Mouse (Mus musculus) kidney, embryonic 16.5 days (tissue): ENCODE data around the gene Wdr5b. TPM values are rescaled to one million over a fixed set of nuclear protein-coding genes. Genes with fewer than 3 reads are reported as not detected.

ENCODE experiments used
- ATAC-seq: fragments of 200-750 bp; cut with Nextera tagmentation; 2 replicates; pipeline ENCODE4 v1.8.0; 2017; ENCODE audit warnings: moderate TSS enrichment; ENCODE audit not compliant: low FRiP score, low TSS enrichment
- H3K27ac ChIP-seq: fragments of 300-500 bp; sonication (generic); 2 replicates; pipeline ENCODE4 v1.5.1; 2014; ENCODE audit warnings: low read length
- H3K27me3 ChIP-seq: fragments of 300-500 bp; sonication (generic); 2 replicates; pipeline ENCODE4 v1.6.1; 2014; ENCODE audit warnings: low read length, control low read depth, mixed read lengths; ENCODE audit not compliant: insufficient read depth
- H3K36me3 ChIP-seq: fragments of 300-500 bp; sonication (generic); 2 replicates; pipeline ENCODE4 v1.6.1; 2014; ENCODE audit warnings: low read length, control low read depth, mixed read lengths; ENCODE audit not compliant: insufficient read depth
- H3K4me1 ChIP-seq: fragments of 300-500 bp; sonication (generic); 2 replicates; pipeline ENCODE4 v1.6.1; 2014; ENCODE audit warnings: low read length, control low read depth, mixed read lengths; ENCODE audit not compliant: insufficient read depth
- H3K4me2 ChIP-seq: fragments of 300-500 bp; sonication (generic); replicated peaks from 2 replicates; pipeline ENCODE4 v1.6.1; 2014; ENCODE audit warnings: low read depth, low read length
- H3K4me3 ChIP-seq: fragments of 300-500 bp; sonication (generic); 2 replicates; pipeline ENCODE4 v1.5.1; 2014; ENCODE audit warnings: mild to moderate bottlenecking, low read length
- H3K9ac ChIP-seq: fragments of 300-500 bp; sonication (generic); replicated peaks from 2 replicates; pipeline ENCODE4 v1.6.1; 2014; ENCODE audit warnings: low read length
- H3K9me3 ChIP-seq: fragments of 300-500 bp; sonication (generic); 2 replicates; pipeline ENCODE4 v1.6.1; 2016; ENCODE audit warnings: low read length, control low read depth
- WGBS: fragments of 180-500 bp; shearing (Covaris S2); extraction: QIAGEN DNeasy Blood & Tissue Kit; methylation state at CpG from one replicate; pipeline ENCODE4 v1.1.7; 2014; 5-methylcytosine and 5-hydroxymethylcytosine counted together
- polyA plus RNA-seq: library from polyadenylated mRNA; unstranded; fragments of >200 nt; fragmentation: Nextera tagmentation; extraction: Ambion mirVana; gene quantifications from 2 replicates; pipeline ENCODE4 v1.2.1, GENCODE M21; 2015

The Wdr5b gene
- polyA plus RNA-seq, 1 experiment from 2014 or later, result 9.3 TPM

DNA sequence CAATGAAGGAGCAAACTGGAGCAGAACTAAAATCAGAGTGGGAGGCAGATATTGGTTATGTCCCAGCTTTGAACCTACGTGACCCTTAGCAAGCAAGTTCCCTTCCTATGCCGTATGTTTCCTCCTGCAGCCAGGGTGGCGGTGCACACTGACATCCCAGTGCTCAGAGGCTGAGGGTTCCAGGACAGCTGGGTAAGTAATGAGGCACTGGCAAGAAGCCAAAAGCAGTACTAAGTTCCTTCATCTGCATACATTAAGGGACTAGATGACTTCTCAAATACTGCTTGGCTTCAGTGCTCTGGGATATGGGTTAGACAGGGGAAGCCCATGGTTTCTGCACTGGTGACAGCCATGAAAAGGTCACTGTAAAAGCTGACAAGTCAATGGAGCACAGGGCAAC lies 27.4 kb downstream of the Wdr5b start:
- H3K27ac ChIP-seq, result no peak overlapping the region
- H3K36me3 ChIP-seq, result peaks cover 3% of the 10 kb centered on the region; the same call in 1 of the 2 replicates
- no peak overlapping the region for H3K4me3 ChIP-seq
- H3K9me3 ChIP-seq, result no peaks in the 10 kb centered on the region
- no peak overlapping the region for H3K4me2 ChIP-seq
- WGBS, result 58% methylated on average over 3 of the region's 3 CpGs
- H3K9ac ChIP-seq, result no peak overlapping the region
- H3K4me1 ChIP-seq, result peaks cover 31% of the 10 kb centered on the region
- no peaks in the 10 kb centered on the region for H3K27me3 ChIP-seq
- ATAC-seq, result no peak

DNA sequence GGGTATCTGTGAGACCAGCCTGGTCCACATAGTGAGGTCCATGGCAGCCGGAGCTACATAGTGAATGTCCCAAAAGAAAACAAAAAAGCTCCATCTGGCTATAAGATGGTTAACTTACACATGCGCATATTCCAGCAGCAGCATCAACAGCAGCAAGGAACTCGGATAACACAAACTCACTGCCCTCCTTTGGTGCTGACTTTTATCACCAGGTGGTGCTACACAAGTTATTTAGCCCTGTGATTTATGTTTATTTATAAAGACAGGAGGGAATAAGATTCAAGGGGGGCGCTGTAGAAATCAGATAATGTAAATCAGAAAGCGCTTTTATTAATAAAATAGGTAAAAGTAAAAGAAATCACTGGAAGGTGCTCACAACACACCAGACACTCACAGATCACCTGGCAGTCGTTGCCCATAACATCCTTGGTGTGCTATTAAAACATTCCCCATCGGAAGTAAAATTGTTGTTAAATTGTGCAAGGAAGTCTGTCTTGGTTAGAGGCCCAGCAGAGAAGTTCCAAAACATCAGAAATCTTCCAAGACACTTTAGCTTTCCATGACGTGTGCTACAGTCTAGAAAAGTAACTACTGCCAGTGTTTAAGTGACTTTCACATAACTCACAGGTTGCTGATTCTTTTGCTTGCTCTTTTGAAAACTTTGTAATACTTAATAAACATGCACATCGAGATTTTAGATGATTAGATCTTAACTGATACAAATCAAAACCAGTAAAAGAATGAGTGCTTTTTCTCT lies 29.0 kb downstream of the Wdr5b start:
- Histone ChIP-seq H3K9me3 (no peaks in the 10 kb centered on the region), H3K4me3 (peak overlapping the region; percentile 83), H3K27ac (no peak overlapping the region), H3K4me2 (peak overlapping the region; percentile 53), H3K27me3 (no peaks in the 10 kb centered on the region), H3K4me1 (peaks cover 31% of the 10 kb centered on the region), H3K9ac (peak overlapping the region; percentile 57), H3K36me3 (peaks cover 3% of the 10 kb centered on the region; the same call in 1 of the 2 replicates)
- 22% methylated on average over 9 of the region's 9 CpGs for WGBS
- no peak for ATAC-seq

- ATAC-seq, result no peak
- Histone ChIP-seq H3K9ac (peak overlapping the region; percentile 93), H3K4me1 (peaks cover 27% of the 10 kb centered on the region), H3K27me3 (no peaks in the 10 kb centered on the region), H3K36me3 (peaks cover 3% of the 10 kb centered on the region; the same call in 1 of the 2 replicates), H3K9me3 (no peaks in the 10 kb centered on the region), H3K4me2 (peak overlapping the region; percentile 53), H3K27ac (peak overlapping the region; percentile 100), H3K4me3 (peak overlapping the region; percentile 83)
- WGBS, result 1% methylated on average over 16 of the region's 16 CpGs
Measured at GRCm38 (mm10) chr16:36071071-36071449, 30.1 kb downstream of the Wdr5b start.

DNA sequence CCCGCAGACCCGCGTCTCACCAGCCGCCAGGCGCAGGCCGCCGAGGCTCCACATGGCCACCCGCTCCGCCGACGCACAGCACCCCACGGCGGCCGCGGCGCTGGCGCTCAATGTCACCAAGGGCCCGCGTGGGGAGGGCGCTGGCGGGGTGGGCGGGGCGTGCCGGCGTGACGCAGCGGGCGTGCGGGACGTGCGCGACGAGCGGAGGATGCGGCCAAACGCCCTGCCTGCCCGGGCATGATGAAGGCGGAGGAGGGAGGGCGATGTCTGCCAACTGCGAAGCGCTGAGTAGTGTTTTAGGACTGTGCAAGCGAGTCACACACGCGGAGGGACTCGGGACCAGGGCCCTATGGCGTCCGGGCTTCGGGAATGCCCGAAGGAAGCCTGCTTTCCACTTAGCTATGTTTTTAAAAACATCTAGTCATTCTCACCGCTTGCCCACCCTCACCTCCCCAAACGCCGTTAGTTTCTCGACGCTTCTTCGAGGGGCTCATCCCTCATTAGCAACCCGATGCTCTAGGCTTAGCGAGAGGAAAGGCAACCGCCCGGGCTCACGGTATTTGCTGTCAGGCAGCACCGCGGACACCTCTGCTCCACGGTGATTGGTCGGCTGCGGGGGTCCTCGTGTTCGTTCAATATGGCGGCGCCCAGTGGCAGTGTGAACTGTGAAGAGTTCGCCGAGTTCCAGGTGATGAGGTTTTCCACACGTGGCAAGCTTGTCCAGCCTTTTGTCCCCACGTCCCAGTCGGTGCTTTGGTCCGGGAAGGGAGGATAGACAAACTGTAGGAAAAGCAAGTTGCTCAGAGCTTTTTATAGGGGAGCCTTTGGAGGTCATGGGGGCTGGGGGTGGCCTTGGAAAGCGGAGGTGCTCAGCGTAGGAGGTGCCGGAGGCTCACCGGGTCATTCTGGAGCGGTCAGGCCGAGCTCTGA lies 30.7 kb downstream of the Wdr5b start, which contains the start of the genes Fam162a and Ccdc58:
TSS of gene Fam162a (minus strand) at position 145 of the 930 bp plus-strand sequence.
TSS of gene Ccdc58 (plus strand) at position 236 of the 930 bp plus-strand sequence.
- H3K4me2 ChIP-seq, result peak within 1 kb of the TSS; percentile 53
- peak within 1 kb of the TSS; percentile 83 for H3K4me3 ChIP-seq
- peak; percentile 96 for ATAC-seq
- H3K4me1 ChIP-seq, result peaks cover 27% of the 10 kb centered on the region
- WGBS, result under 1% methylated on average over 79 of the region's 81 CpGs
- H3K9me3 ChIP-seq, result no peaks in the 10 kb centered on the region
- peaks cover 3% of the 10 kb centered on the region; the same call in 1 of the 2 replicates for H3K36me3 ChIP-seq
- H3K9ac ChIP-seq, result peak within 1 kb of the TSS; percentile 93
- H3K27ac ChIP-seq, result peak within 1 kb of the TSS; percentile 100
- no peaks in the 10 kb centered on the region for H3K27me3 ChIP-seq

- Histone ChIP-seq H3K4me2 (peak overlapping the region; percentile 53), H3K36me3 (no peaks in the 10 kb centered on the region), H3K4me3 (peak overlapping the region; percentile 83), H3K27me3 (no peaks in the 10 kb centered on the region), H3K9ac (peak overlapping the region; percentile 93), H3K4me1 (peaks cover 27% of the 10 kb centered on the region), H3K9me3 (no peaks in the 10 kb centered on the region), H3K27ac (peak overlapping the region; percentile 100)
- no peak for ATAC-seq
- WGBS, result 28% methylated on average over 8 of the region's 8 CpGs
Measured at GRCm38 (mm10) chr16:36072410-36073011, 31.5 kb downstream of the Wdr5b start.

- ATAC-seq, result no peak
- no peak overlapping the region for H3K27ac ChIP-seq
- H3K4me1 ChIP-seq, result peaks cover 9% of the 10 kb centered on the region
- H3K4me2 ChIP-seq, result no peak overlapping the region
- no peaks in the 10 kb centered on the region for H3K27me3 ChIP-seq
- no peak overlapping the region for H3K9ac ChIP-seq
- H3K4me3 ChIP-seq, result no peak overlapping the region
- no peaks in the 10 kb centered on the region for H3K9me3 ChIP-seq
- WGBS, result 95% methylated on average over 3 of the region's 3 CpGs
- no peaks in the 10 kb centered on the region for H3K36me3 ChIP-seq
Measured at GRCm38 (mm10) chr16:36074772-36075171, 33.8 kb downstream of the Wdr5b start.

GRCm38 (mm10) chr16:36079916-36080315 lies 38.9 kb downstream of the Wdr5b start:
- no peak for ATAC-seq
- H3K9ac ChIP-seq, result no peak overlapping the region
- no peak overlapping the region for H3K4me3 ChIP-seq
- peaks cover 9% of the 10 kb centered on the region; the same call in 1 of the 2 replicates for H3K36me3 ChIP-seq
- 92% methylated on average over 3 of the region's 3 CpGs for WGBS
- no peaks in the 10 kb centered on the region for H3K9me3 ChIP-seq
- H3K4me1 ChIP-seq, result no peaks in the 10 kb centered on the region
- no peak overlapping the region for H3K27ac ChIP-seq
- no peaks in the 10 kb centered on the region for H3K27me3 ChIP-seq
- H3K4me2 ChIP-seq, result no peak overlapping the region

DNA sequence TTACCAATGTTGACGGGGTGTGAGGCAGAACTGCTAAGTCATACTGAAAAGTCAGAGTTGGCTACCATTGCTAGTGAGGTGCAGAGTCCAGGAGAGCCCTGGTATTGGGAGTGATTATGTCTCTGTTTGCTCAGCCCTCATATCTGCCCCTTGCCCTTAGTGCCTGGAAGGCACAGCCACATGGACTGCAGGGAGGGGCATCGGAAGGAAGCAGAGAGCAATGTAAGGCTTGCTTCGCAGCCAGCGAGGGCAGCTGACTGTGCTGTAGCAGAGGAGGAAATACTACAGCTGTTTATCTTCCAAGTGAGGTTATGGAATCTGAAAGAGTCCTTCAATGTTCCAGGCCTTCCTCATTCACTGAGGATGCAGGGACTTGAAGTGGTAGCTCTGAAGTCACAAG lies 46.9 kb downstream of the Wdr5b start:
- H3K27ac ChIP-seq, result no peak overlapping the region
- peaks cover 29% of the 10 kb centered on the region for H3K36me3 ChIP-seq
- H3K4me3 ChIP-seq, result no peak overlapping the region
- H3K9me3 ChIP-seq, result no peaks in the 10 kb centered on the region
- no peaks in the 10 kb centered on the region for H3K27me3 ChIP-seq
- no peak for ATAC-seq
- no peak overlapping the region for H3K4me2 ChIP-seq
- H3K4me1 ChIP-seq, result no peaks in the 10 kb centered on the region
- WGBS, result 77% methylated on average over 4 of the region's 4 CpGs
- no peak overlapping the region for H3K9ac ChIP-seq

DNA sequence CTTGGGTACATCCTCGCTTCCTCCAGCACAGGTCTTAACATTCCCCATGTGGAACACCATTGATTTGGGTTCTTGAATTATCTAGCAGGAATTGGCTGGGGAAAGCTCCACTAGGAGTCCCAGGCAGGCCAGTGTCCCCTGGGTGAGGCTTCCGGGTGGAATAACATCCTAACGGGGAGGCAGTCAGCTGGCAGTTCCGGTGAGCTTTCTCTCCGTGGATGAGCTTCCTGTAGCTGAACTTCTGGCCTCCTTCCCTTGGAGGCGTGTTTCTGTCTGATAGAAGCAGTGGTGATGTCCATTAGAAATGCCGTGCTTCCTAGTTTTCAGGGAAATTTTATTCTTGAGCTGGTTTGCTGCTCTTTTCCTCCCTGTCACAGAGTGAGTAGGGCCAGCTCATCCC lies 48.1 kb downstream of the Wdr5b start:
- no peaks in the 10 kb centered on the region for H3K4me1 ChIP-seq
- peaks cover 23% of the 10 kb centered on the region for H3K36me3 ChIP-seq
- no peak for ATAC-seq
- no peak overlapping the region for H3K4me2 ChIP-seq
- H3K9me3 ChIP-seq, result no peaks in the 10 kb centered on the region
- 79% methylated on average over 7 of the region's 7 CpGs for WGBS
- H3K27me3 ChIP-seq, result no peaks in the 10 kb centered on the region
- no peak overlapping the region for H3K27ac ChIP-seq
- no peak overlapping the region for H3K4me3 ChIP-seq
- H3K9ac ChIP-seq, result no peak overlapping the region
